Mouse (Mus musculus) retina, postnatal 1 day (tissue): ENCODE data around the gene Themis2.
"Not testable (repeated sequence)": the region's sequence is repeated elsewhere in the genome, so short reads cannot be mapped to it uniquely, and the experiment has no call there.

Source experiments
- DNase-seq: peaks from one replicate; pipeline ENCODE4 v3.0.0-alpha.2; 2012

Gene Themis2

GRCm38 (mm10) chr4:132749258-132749982 is 46.8 kb downstream of the Themis2 start:
- no peak for DNase-seq

DNA sequence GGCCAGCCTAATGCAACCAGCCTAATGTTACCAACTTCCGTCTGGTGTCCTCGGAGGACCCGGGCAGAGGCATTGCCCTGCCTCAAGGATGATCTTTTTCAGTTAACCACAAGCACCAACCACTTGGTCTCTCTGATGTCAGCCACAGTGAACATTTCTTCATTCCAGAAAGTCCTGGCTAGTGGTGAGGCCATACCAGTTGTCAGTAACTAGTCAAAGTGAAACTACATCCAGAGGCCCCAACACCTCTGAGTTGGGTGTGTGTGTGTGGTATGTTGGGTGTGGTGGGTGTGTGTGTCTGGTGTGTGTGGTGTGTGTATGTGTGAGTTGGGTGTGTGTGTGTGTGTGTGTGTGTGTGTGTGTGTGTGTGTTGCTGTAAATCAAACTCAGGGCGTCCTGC is 47.4 kb downstream of the Themis2 start:
- no peak for DNase-seq

GRCm38 (mm10) chr4:132747664-132748259 is 48.4 kb downstream of the Themis2 start:
- DNase-seq, result no peak

GRCm38 (mm10) chr4:132746911-132747517 is 49.2 kb downstream of the Themis2 start:
- no peak for DNase-seq

- peak; percentile 39 for DNase-seq
These were observed 51.9 kb downstream of the Themis2 start for GRCm38 (mm10) chr4:132743992-132744911.

GRCm38 (mm10) chr4:132741491-132741890 is 54.7 kb downstream of the Themis2 start:
- no peak for DNase-seq

GRCm38 (mm10) chr4:132737154-132737553 is 59.0 kb downstream of the Themis2 start:
- not testable (repeated sequence) for DNase-seq

DNA sequence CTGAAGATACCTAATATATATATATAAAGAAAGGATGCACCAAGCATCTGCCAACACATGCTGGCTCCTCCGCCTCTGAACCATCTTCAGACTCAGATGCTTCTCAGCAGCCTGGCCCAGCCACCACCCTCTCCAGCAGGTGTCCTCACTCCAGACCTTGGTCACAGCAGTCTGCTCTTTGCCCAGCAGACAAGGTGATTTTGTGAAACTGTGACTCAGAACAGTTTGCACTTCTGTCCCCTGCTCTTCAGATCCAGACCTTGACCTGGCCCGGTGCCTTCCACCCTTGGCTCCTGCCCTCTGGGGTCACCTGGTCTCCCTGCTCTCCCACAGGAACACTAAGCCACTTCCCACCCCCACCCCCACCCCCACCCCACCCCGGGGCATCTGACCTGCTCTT is 60.3 kb downstream of the Themis2 start:
- no peak for DNase-seq

DNA sequence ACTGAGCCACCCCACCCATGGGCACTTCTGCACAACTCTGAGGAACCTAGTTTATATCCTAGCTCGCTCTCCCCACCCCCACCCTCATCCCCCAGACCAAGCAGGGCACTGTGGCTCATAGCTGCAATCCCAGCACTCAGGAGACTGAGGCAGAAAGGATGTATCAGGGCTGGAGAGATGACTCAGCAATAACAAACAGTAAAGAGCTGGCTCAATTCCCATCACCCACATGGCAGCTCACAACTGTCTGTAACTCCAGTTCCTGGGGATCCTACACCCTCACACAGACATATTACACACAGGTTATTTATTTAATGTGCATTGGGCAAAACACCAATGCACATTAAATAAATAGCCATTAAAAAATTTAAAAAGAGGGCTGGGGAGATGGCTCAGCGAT is 60.8 kb downstream of the Themis2 start:
- no peak for DNase-seq

DNA sequence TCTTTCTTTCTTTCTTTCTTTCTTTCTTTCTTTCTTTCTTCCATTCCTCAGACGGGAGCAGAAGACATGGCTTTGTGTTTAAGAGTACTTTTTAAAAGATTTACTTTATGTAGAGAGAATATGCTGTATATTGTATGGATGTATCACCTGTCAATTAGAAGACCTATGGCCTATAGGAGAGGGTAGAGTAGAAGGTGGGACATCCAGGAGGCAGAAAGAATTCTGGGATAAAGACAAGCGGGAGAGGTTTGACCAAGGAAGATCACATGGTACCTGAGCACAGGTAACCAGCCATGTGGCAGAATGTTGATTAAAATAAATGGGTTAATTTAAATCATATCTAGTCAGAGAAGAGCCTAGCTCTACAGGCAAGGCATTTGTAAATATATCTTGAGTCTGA is 61.4 kb downstream of the Themis2 start:
- no peak for DNase-seq

DNA sequence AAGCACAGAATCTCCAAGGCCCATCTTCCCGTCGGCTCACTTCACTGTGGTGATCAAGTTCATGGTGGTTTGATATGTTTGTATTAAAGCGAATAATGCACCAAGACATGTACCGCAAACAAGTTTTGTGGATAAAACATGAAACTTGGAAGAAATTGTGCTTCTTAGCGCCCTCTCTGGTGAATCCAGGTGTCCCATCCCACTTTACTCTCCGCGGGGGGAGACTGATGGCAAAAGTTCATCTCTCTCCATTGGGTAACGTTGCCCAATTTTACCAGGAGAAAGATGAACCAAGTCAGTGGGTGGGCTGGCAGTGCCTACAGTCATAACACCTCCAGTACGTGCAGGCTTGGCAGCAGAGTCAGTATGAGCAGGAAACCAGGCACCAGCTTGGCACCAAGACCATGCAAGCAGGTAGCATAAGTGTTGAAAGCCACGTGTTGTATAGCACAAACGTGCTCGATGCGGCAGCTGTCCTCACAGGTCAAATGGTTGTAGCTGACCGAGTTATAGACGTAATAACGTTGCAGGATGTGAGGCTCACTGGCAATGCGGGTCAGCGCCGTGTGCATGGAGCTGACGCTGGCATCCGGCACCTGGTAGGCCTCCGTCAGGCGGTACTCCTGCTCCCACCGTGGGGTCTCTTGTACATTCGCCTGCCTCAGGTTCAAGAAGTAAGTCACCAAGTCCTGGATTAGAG is 63.0 kb downstream of the Themis2 start:
- DNase-seq, result no peak

DNA sequence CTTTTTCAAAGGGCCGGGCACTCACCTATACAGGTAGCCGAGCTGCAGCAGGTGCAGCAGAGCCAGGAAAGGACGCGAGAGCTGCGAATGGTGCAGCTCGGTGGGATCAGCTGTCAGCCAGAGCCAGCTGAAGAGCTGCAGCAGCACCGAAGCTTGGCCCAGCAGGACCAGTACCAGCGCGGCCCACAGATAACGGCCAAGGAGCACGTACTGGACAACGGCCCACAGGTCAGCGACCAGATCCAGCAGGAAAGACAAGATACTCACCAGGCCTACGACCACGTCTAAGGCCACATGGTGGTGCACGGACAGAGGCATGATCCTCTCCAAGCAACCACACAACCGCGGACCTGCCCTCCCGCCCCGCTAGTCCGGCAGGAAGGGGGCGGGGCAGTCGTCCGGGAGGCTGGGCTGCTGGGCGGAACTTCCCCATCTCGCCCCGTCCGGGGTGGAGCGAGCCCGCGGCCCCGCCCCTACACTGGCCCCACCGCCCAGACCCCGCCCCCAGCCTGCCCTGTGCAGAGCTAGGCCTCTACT is 64.0 kb downstream of the Themis2 start, which contains the start of gene Xkr8:
Gene Xkr8 (minus strand): TSS at position 399 of the 537 bp plus-strand sequence.
- peak; percentile 90 for DNase-seq
